Mouse (Mus musculus) forebrain, embryonic 14.5 days (tissue): ENCODE measurements at regions not wholly inside any gene's neighbourhood (a gene's known extent, or its start where the extent isn't known, plus 50 kb on each side); places are given as distances from the start of the nearest gene placed in this dataset.
A peak's percentile ranks its signal among the peaks of the same experiment; 100 is the strongest.

Source experiments
- ATAC-seq: fragments of 200-750 bp; cut with Nextera tagmentation; 2 replicates; pipeline ENCODE4 v1.8.0; 2017; ENCODE audit warnings: mild to moderate bottlenecking, moderate library complexity
- DNase-seq: peaks from one replicate; pipeline ENCODE4 v3.0.0-alpha.2; 2015; ENCODE audit warnings: low spot score
- H3K27ac ChIP-seq: fragments of 300-500 bp; sonication (generic); 2 replicates; pipeline ENCODE4 v1.5.1; 2014; ENCODE audit warnings: low read depth, mild to moderate bottlenecking, control low read depth, low read length, moderate library complexity
- H3K27me3 ChIP-seq: fragments of 300-500 bp; sonication (generic); replicated peaks from 2 replicates; pipeline ENCODE4 v1.6.1; 2014; ENCODE audit warnings: low read length, control low read depth, mixed read lengths; ENCODE audit not compliant: control insufficient read depth, insufficient read depth
- H3K36me3 ChIP-seq: fragments of 300-500 bp; sonication (generic); 2 replicates; pipeline ENCODE4 v1.6.1; 2014; ENCODE audit warnings: low read length, control low read depth; ENCODE audit not compliant: control insufficient read depth, insufficient read depth
- H3K4me1 ChIP-seq: fragments of 300-500 bp; sonication (generic); 2 replicates; pipeline ENCODE4 v1.6.1; 2014; ENCODE audit warnings: antibody characterized with exemption, low read length, control low read depth; ENCODE audit not compliant: control insufficient read depth, insufficient read depth
- H3K4me2 ChIP-seq: fragments of 300-500 bp; sonication (generic); 2 replicates; pipeline ENCODE4 v1.6.1; 2014; ENCODE audit warnings: mild to moderate bottlenecking, control low read depth, low read length
- H3K4me3 ChIP-seq: fragments of 300-500 bp; sonication (generic); 2 replicates; pipeline ENCODE4 v1.5.1; 2014; ENCODE audit warnings: low read depth, low read length, control low read depth
- H3K9ac ChIP-seq: fragments of 300-500 bp; sonication (generic); 2 replicates; pipeline ENCODE4 v1.6.1; 2014; ENCODE audit warnings: mild to moderate bottlenecking, low read length, control low read depth, moderate library complexity
- H3K9me3 ChIP-seq: fragments of 300-500 bp; sonication (generic); replicated peaks from 2 replicates; pipeline ENCODE4 v1.6.1; 2016; ENCODE audit warnings: low read length, control low read depth, mixed read lengths; ENCODE audit not compliant: control insufficient read depth
- WGBS: fragments of 180-500 bp; shearing (Covaris S2); extraction: QIAGEN DNeasy Blood & Tissue Kit; methylation state at CpG from one replicate; pipeline ENCODE4 v1.1.7; 2014; 5-methylcytosine and 5-hydroxymethylcytosine counted together

- no peaks in the 10 kb centered on the region for H3K9me3 ChIP-seq
- no peaks in the 10 kb centered on the region for H3K4me1 ChIP-seq
- 93% methylated on average over 3 of the region's 3 CpGs for WGBS
- DNase-seq (no peak), ATAC-seq (no peak)
- no peaks in the 10 kb centered on the region for H3K36me3 ChIP-seq
- no peaks in the 10 kb centered on the region for H3K27me3 ChIP-seq
- H3K9ac ChIP-seq = no peak overlapping the region
- H3K27ac ChIP-seq = no peak overlapping the region
- no peak overlapping the region for H3K4me3 ChIP-seq
- no peak overlapping the region for H3K4me2 ChIP-seq
These were observed 134.2 kb upstream of the Fam241a start for GRCm38 (mm10) chr3:128030352-128030751.

GRCm38 (mm10) chr3:128029565-128029915, 133.4 kb upstream of the Fam241a start:
- H3K4me1 ChIP-seq = no peaks in the 10 kb centered on the region
- H3K27me3 ChIP-seq = no peaks in the 10 kb centered on the region
- ATAC-seq (no peak), DNase-seq (no peak)
- H3K4me3 ChIP-seq = no peak overlapping the region
- H3K4me2 ChIP-seq = no peak overlapping the region
- no peaks in the 10 kb centered on the region for H3K9me3 ChIP-seq
- H3K27ac ChIP-seq = no peak overlapping the region
- H3K36me3 ChIP-seq = no peaks in the 10 kb centered on the region
- H3K9ac ChIP-seq = no peak overlapping the region
- WGBS = 46% methylated on average over 5 of the region's 5 CpGs

- Histone ChIP-seq H3K9me3 (no peaks in the 10 kb centered on the region), H3K4me2 (no peak overlapping the region), H3K27ac (0 out of 2 replicates have a peak overlapping the region, but pooled peaks have one; percentile 14), H3K36me3 (no peaks in the 10 kb centered on the region), H3K4me1 (no peaks in the 10 kb centered on the region), H3K9ac (no peak overlapping the region), H3K27me3 (no peaks in the 10 kb centered on the region), H3K4me3 (no peak overlapping the region)
- ATAC-seq (peak; percentile 57; the same call in 1 of the 2 replicates), DNase-seq (peak; percentile 37)
- 6% methylated on average over 11 of the region's 11 CpGs for WGBS
These were observed 132.9 kb upstream of the Fam241a start for GRCm38 (mm10) chr3:128028856-128029564.

GRCm38 (mm10) chr3:128024856-128025255, 128.7 kb upstream of the Fam241a start:
- DNase-seq (no peak), ATAC-seq (no peak)
- no peaks in the 10 kb centered on the region for H3K36me3 ChIP-seq
- H3K4me3 ChIP-seq = no peak overlapping the region
- 91% methylated on average over 12 of the region's 12 CpGs for WGBS
- no peaks in the 10 kb centered on the region for H3K4me1 ChIP-seq
- no peak overlapping the region for H3K27ac ChIP-seq
- H3K4me2 ChIP-seq = no peak overlapping the region
- H3K9ac ChIP-seq = no peak overlapping the region
- H3K27me3 ChIP-seq = no peaks in the 10 kb centered on the region
- H3K9me3 ChIP-seq = no peaks in the 10 kb centered on the region

GRCm38 (mm10) chr3:128014909-128015308, 118.8 kb upstream of the Fam241a start:
- DNase-seq = no peak
- no peaks in the 10 kb centered on the region for H3K36me3 ChIP-seq
- no peaks in the 10 kb centered on the region for H3K9me3 ChIP-seq
- no peaks in the 10 kb centered on the region for H3K27me3 ChIP-seq
- no peak for ATAC-seq
- no peaks in the 10 kb centered on the region for H3K4me1 ChIP-seq
- 88% methylated on average over 1 of the region's 1 CpGs for WGBS
- H3K9ac ChIP-seq = no peak overlapping the region
- H3K4me2 ChIP-seq = no peak overlapping the region
- H3K4me3 ChIP-seq = no peak overlapping the region
- no peak overlapping the region for H3K27ac ChIP-seq

GRCm38 (mm10) chr3:128002905-128003641, 106.9 kb upstream of the Fam241a start:
- Histone ChIP-seq H3K4me1 (no peaks in the 10 kb centered on the region), H3K4me2 (no peak overlapping the region), H3K4me3 (no peak overlapping the region), H3K27ac (no peak overlapping the region), H3K9ac (no peak overlapping the region), H3K27me3 (no peaks in the 10 kb centered on the region), H3K9me3 (no peaks in the 10 kb centered on the region), H3K36me3 (no peaks in the 10 kb centered on the region)
- ATAC-seq (no peak), DNase-seq (peak; percentile 1)
- WGBS = 87% methylated on average over 18 of the region's 18 CpGs

- Histone ChIP-seq H3K9me3 (no peaks in the 10 kb centered on the region), H3K4me3 (no peak overlapping the region), H3K4me2 (no peak overlapping the region), H3K36me3 (no peaks in the 10 kb centered on the region), H3K27ac (no peak overlapping the region), H3K4me1 (no peaks in the 10 kb centered on the region), H3K27me3 (no peaks in the 10 kb centered on the region), H3K9ac (no peak overlapping the region)
- DNase-seq (peak; percentile 72), ATAC-seq (peak; percentile 74; the same call in 1 of the 2 replicates)
- WGBS = 74% methylated on average over 6 of the region's 6 CpGs
These were observed 105.9 kb upstream of the Fam241a start for GRCm38 (mm10) chr3:128001924-128002501.

- no peak overlapping the region for H3K9ac ChIP-seq
- H3K36me3 ChIP-seq = no peaks in the 10 kb centered on the region
- ATAC-seq = no peak
- no peaks in the 10 kb centered on the region for H3K27me3 ChIP-seq
- H3K4me1 ChIP-seq = no peaks in the 10 kb centered on the region
- no peak for DNase-seq
- no peak overlapping the region for H3K27ac ChIP-seq
- no peak overlapping the region for H3K4me3 ChIP-seq
- WGBS = 78% methylated on average over 7 of the region's 7 CpGs
- H3K4me2 ChIP-seq = no peak overlapping the region
- H3K9me3 ChIP-seq = no peaks in the 10 kb centered on the region
These were observed 99.6 kb upstream of the Fam241a start for GRCm38 (mm10) chr3:127995678-127996077.

GRCm38 (mm10) chr3:127987583-127987982, 91.5 kb upstream of the Fam241a start:
- Histone ChIP-seq H3K36me3 (no peaks in the 10 kb centered on the region), H3K27ac (no peak overlapping the region), H3K9me3 (no peaks in the 10 kb centered on the region), H3K4me3 (no peak overlapping the region), H3K4me1 (no peaks in the 10 kb centered on the region), H3K4me2 (no peak overlapping the region), H3K27me3 (no peaks in the 10 kb centered on the region), H3K9ac (no peak overlapping the region)
- no peak for ATAC-seq
- no peak for DNase-seq
- 55% methylated on average over 6 of the region's 6 CpGs for WGBS
